Mouse (Mus musculus): ENCODE data around the gene Sox12. TPM values are rescaled to one million over a fixed set of nuclear protein-coding genes. Genes with fewer than 3 reads are reported as not detected.

Gene Sox12
- polyA plus RNA-seq, 1 experiment from 2014 or later, result 20.7 TPM

DNA sequence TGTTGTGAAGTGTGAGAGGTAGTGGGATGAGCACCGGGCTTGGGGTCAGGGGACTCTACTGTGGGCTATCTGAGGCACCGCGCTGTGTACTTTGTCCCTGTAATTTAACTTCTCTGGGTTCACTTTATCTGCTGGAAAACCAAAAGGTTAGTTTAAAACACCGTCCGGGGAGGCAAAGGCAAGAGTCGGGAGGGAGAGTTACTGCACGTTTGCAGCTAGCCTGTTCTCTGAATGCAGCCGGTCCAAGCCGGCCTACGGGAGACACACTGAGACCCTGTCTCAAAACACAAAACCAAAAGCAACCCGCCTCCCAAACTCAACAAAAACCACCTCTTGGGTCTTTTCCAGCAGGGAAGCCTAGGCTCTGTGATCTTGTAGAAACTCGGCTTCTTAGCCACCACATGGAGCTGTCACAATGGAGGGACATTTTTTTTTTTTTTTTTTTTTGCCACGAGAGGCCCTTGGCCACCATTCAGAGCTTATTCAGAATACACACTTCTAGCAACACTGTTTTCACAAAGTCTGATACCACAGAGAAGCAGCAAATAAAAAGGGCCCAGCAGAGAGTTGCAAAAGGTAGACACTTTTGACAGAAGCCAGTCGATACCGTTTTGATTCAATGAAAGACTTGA lies 14.8 kb upstream of the Sox12 start:
- 3% methylated on average over 15 of the region's 15 CpGs for WGBS
- Histone ChIP-seq H3K27me3 (ENCODE audit: control insufficient read depth, insufficient read depth, low read length) (no peaks in the 10 kb centered on the region), H3K9ac (ENCODE audit: low read depth, low read length) (peak overlapping the region; percentile 99), H3K4me1 (replicated peaks; ENCODE audit: control insufficient read depth, insufficient read depth, low read length) (peaks cover 13% of the 10 kb centered on the region), H3K9me3 (ENCODE audit: control insufficient read depth, low read length) (no peaks in the 10 kb centered on the region), H3K4me3 (ENCODE audit: low read depth, low read length) (peak overlapping the region; percentile 92), H3K36me3 (ENCODE audit: control insufficient read depth, insufficient read depth, low read length) (no peaks in the 10 kb centered on the region), H3K27ac (ENCODE audit: low read depth, low read length) (peak overlapping the region; percentile 65; the same call in 1 of the 2 replicates), H3K4me2 (replicated peaks; ENCODE audit: low read depth, low read length) (peak overlapping the region; percentile 91)
- ATAC-seq (ENCODE audit: low FRiP score), result no peak
- DNase-seq (ENCODE audit: low spot score), result peak; percentile 51

DNA sequence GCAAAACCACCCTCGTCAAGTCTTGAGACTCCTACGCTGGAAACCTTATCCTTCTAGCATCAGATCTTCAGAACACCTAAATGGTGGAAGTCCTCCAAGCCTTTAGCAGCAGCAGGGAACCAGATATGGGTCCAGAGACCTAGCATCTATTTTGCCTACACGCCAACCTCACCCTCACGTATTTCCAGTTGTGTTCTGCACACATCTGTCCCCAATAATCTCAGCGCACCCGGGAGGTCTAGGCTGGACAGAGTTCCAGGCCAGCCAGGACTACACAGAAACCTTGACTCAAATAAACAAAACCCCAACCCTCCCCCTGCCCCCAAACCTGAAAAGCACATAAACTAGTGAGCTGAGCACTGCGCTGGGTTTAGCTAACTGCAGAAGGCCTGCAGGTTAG lies 13.6 kb upstream of the Sox12 start:
- no peak for DNase-seq (ENCODE audit: low spot score)
- ATAC-seq (ENCODE audit: low FRiP score), result 0 out of 2 replicates have a peak, but pooled peaks have one; percentile 3
- H3K4me2 ChIP-seq (replicated peaks; ENCODE audit: low read depth, low read length), result peak overlapping the region; percentile 91
- no peaks in the 10 kb centered on the region for H3K27me3 ChIP-seq (ENCODE audit: control insufficient read depth, insufficient read depth, low read length)
- peak overlapping the region; percentile 95 for H3K27ac ChIP-seq (ENCODE audit: low read depth, low read length)
- peak overlapping the region; percentile 49 for H3K9ac ChIP-seq (ENCODE audit: low read depth, low read length)
- no peaks in the 10 kb centered on the region for H3K36me3 ChIP-seq (ENCODE audit: control insufficient read depth, insufficient read depth, low read length)
- peak overlapping the region; percentile 25 for H3K4me3 ChIP-seq (ENCODE audit: low read depth, low read length)
- WGBS, result 3% methylated on average over 7 of the region's 7 CpGs
- no peaks in the 10 kb centered on the region for H3K9me3 ChIP-seq (ENCODE audit: control insufficient read depth, low read length)
- H3K4me1 ChIP-seq (replicated peaks; ENCODE audit: control insufficient read depth, insufficient read depth, low read length), result peaks cover 14% of the 10 kb centered on the region

DNA sequence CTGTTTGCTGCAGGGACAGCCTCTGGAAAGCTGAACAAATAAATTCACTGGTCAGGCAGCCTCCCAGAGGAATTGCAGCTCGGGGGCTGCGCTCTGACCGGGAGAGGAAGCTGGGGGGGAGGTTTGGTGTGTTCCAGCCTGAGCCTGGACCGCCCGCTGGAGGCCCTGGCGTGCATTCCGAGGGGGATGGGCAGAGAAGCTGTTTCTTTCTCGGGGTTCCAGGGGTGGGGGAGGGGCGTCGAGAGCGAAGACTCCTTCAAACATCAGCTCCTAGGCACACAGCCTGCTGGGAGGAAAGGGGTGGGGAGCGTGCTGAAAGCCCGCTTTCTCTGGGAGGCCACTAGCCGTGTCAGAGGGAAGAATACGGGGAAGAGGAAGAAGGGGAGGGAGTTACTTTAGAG lies 13.1 kb upstream of the Sox12 start:
- ATAC-seq (ENCODE audit: low FRiP score), result peak; percentile 78
- under 1% methylated on average over 15 of the region's 15 CpGs for WGBS
- Histone ChIP-seq H3K9me3 (ENCODE audit: control insufficient read depth, low read length) (no peaks in the 10 kb centered on the region), H3K27me3 (ENCODE audit: control insufficient read depth, insufficient read depth, low read length) (no peaks in the 10 kb centered on the region), H3K4me1 (replicated peaks; ENCODE audit: control insufficient read depth, insufficient read depth, low read length) (peaks cover 16% of the 10 kb centered on the region), H3K4me2 (replicated peaks; ENCODE audit: low read depth, low read length) (peak overlapping the region; percentile 91), H3K9ac (ENCODE audit: low read depth, low read length) (peak overlapping the region; percentile 49), H3K4me3 (ENCODE audit: low read depth, low read length) (peak overlapping the region; percentile 25), H3K36me3 (ENCODE audit: control insufficient read depth, insufficient read depth, low read length) (no peaks in the 10 kb centered on the region), H3K27ac (ENCODE audit: low read depth, low read length) (peak overlapping the region; percentile 95)
- peak; percentile 93 for DNase-seq (ENCODE audit: low spot score)

DNA sequence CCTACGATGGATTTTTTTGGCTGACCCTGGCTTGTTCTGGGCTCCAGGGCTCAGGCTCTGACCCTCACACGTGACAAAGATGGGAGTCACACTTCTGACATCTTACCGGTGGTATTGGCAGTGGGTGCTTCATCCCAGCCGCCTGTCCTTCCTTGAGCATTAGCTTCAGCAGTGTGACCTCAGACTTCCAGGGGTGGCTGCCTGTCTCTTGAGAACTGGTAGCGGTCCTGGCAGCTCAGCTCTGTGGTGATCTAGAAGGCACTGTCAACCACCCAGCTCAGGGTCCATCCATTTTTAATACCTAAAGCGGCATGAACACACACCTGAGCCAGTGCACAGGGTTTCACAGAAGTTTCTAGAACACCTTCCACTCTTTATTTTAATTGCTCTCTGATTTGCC lies 11.9 kb upstream of the Sox12 start:
- 80% methylated on average over 6 of the region's 6 CpGs for WGBS
- DNase-seq (ENCODE audit: low spot score), result no peak
- Histone ChIP-seq H3K27me3 (ENCODE audit: control insufficient read depth, insufficient read depth, low read length) (no peaks in the 10 kb centered on the region), H3K36me3 (ENCODE audit: control insufficient read depth, insufficient read depth, low read length) (no peaks in the 10 kb centered on the region), H3K4me2 (replicated peaks; ENCODE audit: low read depth, low read length) (no peak overlapping the region), H3K4me3 (ENCODE audit: low read depth, low read length) (no peak overlapping the region), H3K9ac (ENCODE audit: low read depth, low read length) (no peak overlapping the region), H3K27ac (ENCODE audit: low read depth, low read length) (peak overlapping the region; percentile 95), H3K9me3 (ENCODE audit: control insufficient read depth, low read length) (no peaks in the 10 kb centered on the region), H3K4me1 (replicated peaks; ENCODE audit: control insufficient read depth, insufficient read depth, low read length) (peaks cover 16% of the 10 kb centered on the region)
- no peak for ATAC-seq (ENCODE audit: low FRiP score)

DNA sequence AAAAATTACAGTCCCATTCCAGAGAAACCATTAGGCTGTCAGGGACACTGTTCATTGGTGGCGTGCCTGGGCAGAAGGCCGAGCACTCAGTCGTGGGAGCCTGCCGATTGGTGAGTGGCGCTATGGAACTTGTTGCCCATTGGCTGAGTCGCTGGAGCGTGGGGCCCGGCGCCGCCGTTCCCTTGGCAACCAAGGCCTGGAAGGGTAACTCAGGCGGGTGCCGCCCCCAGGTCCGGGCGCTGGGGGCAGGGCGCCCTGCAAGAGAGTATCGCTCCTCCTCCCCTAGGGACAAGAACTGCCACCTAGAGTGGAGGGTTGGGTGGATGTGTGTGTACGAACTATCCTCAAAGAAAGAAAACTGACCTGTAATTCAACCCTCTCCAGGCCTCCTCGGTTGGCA lies 8.3 kb upstream of the Sox12 start:
- DNase-seq (ENCODE audit: low spot score) (peak; percentile 96), ATAC-seq (ENCODE audit: low FRiP score) (peak; percentile 94)
- under 1% methylated on average over 19 of the region's 19 CpGs for WGBS
- Histone ChIP-seq H3K27ac (ENCODE audit: low read depth, low read length) (peak overlapping the region; percentile 70), H3K9ac (ENCODE audit: low read depth, low read length) (peak overlapping the region; percentile 32; the same call in 1 of the 2 replicates), H3K27me3 (ENCODE audit: control insufficient read depth, insufficient read depth, low read length) (no peaks in the 10 kb centered on the region), H3K36me3 (ENCODE audit: control insufficient read depth, insufficient read depth, low read length) (no peaks in the 10 kb centered on the region), H3K9me3 (ENCODE audit: control insufficient read depth, low read length) (no peaks in the 10 kb centered on the region), H3K4me3 (ENCODE audit: low read depth, low read length) (peak overlapping the region; percentile 21), H3K4me1 (replicated peaks; ENCODE audit: control insufficient read depth, insufficient read depth, low read length) (peaks cover 12% of the 10 kb centered on the region), H3K4me2 (replicated peaks; ENCODE audit: low read depth, low read length) (peak overlapping the region; percentile 41)

DNA sequence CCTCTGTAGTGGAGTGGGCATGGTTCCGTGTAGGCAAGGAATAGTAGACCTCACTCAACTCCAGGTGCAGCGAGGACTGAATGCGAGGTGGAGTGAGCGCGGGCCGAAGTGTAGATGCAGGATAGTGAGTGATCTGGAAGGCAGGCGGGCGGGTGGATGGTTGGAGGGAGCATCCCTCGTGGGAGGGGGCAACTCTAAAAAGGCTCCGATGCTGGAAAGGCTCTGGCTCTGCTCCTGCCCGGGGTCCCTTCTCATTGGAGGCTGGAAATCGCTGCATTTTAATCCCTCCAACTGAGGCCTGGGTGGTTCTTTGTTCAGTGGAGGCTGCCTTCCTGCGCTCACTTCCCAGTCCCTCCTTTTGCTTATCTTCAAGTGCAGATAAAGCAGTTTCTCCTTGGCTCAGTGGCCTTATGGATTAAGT lies 1.3 kb upstream of the Sox12 start:
- Histone ChIP-seq H3K27me3 (ENCODE audit: control insufficient read depth, insufficient read depth, low read length) (no peaks in the 10 kb centered on the region), H3K27ac (ENCODE audit: low read depth, low read length) (peak overlapping the region; percentile 99), H3K9me3 (ENCODE audit: control insufficient read depth, low read length) (no peaks in the 10 kb centered on the region), H3K9ac (ENCODE audit: low read depth, low read length) (peak overlapping the region; percentile 96), H3K4me1 (replicated peaks; ENCODE audit: control insufficient read depth, insufficient read depth, low read length) (peaks cover 9% of the 10 kb centered on the region; the same call in 1 of the 2 replicates), H3K36me3 (ENCODE audit: control insufficient read depth, insufficient read depth, low read length) (no peaks in the 10 kb centered on the region), H3K4me3 (ENCODE audit: low read depth, low read length) (peak overlapping the region; percentile 79), H3K4me2 (replicated peaks; ENCODE audit: low read depth, low read length) (peak overlapping the region; percentile 87)
- 0% methylated on average over 13 of the region's 13 CpGs for WGBS
- ATAC-seq (ENCODE audit: low FRiP score) (no peak), DNase-seq (ENCODE audit: low spot score) (no peak)

DNA sequence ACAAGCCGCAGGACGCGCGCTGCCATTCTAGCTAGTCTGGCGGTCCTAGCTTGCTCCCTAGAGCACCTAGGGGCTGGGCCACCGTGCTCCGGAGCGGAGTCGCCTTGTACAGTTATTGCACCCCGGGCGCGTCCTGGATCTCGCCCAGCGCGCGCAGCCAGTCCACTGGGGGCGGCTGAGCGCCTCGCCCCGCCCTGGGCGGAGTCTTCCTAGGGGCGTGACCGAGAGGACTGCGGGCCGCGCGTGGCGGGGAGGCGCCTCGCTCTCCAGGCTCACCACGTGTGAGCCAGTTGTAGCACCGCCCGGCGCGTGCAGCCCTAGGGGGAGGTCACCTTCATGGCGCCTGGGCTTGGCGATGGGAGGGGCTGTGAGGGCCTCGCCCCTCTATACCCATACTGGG lies 828 bp upstream of the Sox12 start:
- WGBS, result under 1% methylated on average over 38 of the region's 38 CpGs
- Histone ChIP-seq H3K4me2 (replicated peaks; ENCODE audit: low read depth, low read length) (peak overlapping the region; percentile 87), H3K4me3 (ENCODE audit: low read depth, low read length) (peak overlapping the region; percentile 79), H3K9ac (ENCODE audit: low read depth, low read length) (peak overlapping the region; percentile 96), H3K27me3 (ENCODE audit: control insufficient read depth, insufficient read depth, low read length) (no peaks in the 10 kb centered on the region), H3K9me3 (ENCODE audit: control insufficient read depth, low read length) (no peaks in the 10 kb centered on the region), H3K36me3 (ENCODE audit: control insufficient read depth, insufficient read depth, low read length) (no peaks in the 10 kb centered on the region), H3K27ac (ENCODE audit: low read depth, low read length) (peak overlapping the region; percentile 99), H3K4me1 (replicated peaks; ENCODE audit: control insufficient read depth, insufficient read depth, low read length) (peaks cover 9% of the 10 kb centered on the region; the same call in 1 of the 2 replicates)
- DNase-seq (ENCODE audit: low spot score) (peak; percentile 93), ATAC-seq (ENCODE audit: low FRiP score) (peak; percentile 72)

DNA sequence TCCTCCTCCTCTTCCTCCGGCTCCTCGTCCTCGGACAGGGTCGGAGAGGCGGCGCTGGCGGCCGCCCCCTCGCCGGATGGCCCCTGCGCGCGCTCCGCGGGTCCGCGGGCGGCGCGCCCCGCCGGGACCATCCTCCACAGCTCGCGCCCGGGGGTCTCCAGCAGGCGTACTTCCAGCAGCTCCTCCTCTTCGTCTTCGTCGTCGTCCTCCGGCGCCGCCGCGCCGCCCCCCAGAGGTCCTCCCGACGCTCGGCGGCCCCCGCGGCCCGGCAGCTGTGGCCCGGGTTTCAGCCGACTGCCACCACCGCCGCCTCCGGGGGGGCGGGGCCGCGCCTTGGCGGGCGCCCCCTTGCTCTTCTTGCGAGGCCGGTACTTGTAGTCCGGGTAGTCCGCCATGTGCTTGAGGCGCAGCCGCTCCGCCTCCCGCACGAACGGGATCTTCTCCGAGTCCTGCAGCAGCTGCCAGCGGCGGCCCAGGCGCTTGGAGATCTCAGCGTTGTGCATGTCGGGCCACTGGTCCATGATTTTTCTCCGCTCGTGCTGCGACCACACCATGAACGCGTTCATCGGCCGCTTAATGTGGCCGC lies 766 bp downstream of the Sox12 start:
- no peaks in the 10 kb centered on the region for H3K9me3 ChIP-seq (ENCODE audit: control insufficient read depth, low read length)
- H3K4me1 ChIP-seq (replicated peaks; ENCODE audit: control insufficient read depth, insufficient read depth, low read length), result peaks cover 9% of the 10 kb centered on the region; the same call in 1 of the 2 replicates
- peak; percentile 83 for DNase-seq (ENCODE audit: low spot score)
- H3K4me2 ChIP-seq (replicated peaks; ENCODE audit: low read depth, low read length), result peak overlapping the region; percentile 87
- H3K4me3 ChIP-seq (ENCODE audit: low read depth, low read length), result peak overlapping the region; percentile 79
- H3K27ac ChIP-seq (ENCODE audit: low read depth, low read length), result peak overlapping the region; percentile 99
- peak; percentile 23 for ATAC-seq (ENCODE audit: low FRiP score)
- H3K36me3 ChIP-seq (ENCODE audit: control insufficient read depth, insufficient read depth, low read length), result no peaks in the 10 kb centered on the region
- under 1% methylated on average over 71 of the region's 77 CpGs for WGBS
- H3K27me3 ChIP-seq (ENCODE audit: control insufficient read depth, insufficient read depth, low read length), result no peaks in the 10 kb centered on the region
- peak overlapping the region; percentile 96 for H3K9ac ChIP-seq (ENCODE audit: low read depth, low read length)
